Mouse (Mus musculus): ENCODE measurements around the gene Pitx3. TPM values are rescaled to one million over a fixed set of nuclear protein-coding genes. Genes with fewer than 3 reads are reported as not detected.
"Not testable (repeated sequence)": the region's sequence is repeated elsewhere in the genome, so short reads cannot be mapped to it uniquely, and the experiment has no call there.

Gene Pitx3
- polyA plus RNA-seq (2012; rRNA removed) = 0.19 TPM in 1 of 2 replicates, not detected in the other

DNA sequence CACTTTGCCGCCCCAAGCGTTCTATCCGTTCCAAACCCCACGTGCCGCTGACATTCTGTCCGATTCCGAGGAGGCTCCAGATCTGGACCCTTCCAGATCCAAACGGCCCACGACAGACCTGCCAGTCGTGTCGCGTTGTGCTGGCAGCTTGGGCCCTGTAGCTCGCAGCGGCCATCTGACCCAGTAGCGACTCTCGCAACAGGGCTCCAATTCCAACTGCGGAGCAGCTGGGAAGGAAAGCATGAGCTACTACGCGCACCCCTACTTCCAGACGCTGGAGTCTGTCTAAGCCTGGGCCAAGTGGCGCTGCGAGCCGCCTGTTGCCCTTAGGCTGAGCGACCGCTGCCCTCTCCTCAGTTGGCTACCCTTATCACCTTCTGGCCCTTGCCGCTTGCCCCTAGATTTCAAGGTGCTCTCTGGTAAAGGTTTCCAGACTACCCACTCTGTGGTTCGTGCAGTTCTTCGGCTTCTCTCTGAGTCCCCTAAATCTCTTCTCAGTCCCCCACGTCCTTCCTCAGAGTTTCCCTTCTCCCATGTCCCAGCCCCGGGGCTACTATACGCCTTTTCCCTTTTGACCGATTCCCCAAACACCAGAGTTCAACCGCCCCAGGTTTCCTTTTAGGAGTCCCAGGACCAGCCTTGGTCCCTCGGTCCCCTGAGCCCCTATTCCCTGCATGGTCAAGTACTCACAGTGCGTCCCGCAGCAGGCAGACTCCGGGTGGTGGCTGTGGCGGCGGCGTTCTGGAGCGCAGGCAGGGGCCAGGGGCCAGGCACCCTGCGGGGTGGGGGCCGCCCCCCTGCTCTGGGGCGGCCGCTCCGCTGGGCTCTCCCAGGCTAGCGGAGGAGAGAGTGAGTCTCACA lies at the start of gene Pitx3:
Pitx3 (minus strand) TSS at position 816 of the 861 bp plus-strand sequence.
- no peak for DNase-seq (ENCODE audit: low read depth)

DNA sequence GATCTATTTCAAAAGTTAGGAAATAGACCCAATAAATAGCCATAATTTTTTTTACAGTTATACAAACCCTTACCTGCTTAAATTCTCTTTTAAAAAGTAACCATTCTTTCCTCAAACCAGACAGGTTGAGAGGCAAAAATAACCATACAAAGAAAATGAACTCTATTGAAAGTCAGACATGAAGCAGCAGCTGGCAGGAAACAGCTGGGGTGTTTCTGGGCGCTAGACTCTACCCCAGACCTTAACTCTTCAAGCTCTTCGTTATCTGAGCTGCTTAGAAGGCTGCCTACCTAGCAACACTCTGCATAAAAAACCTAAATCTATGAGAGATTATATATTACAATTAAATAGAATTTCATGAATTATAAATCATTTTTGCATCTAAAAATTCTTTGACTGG lies 39.1 kb upstream of the Pitx3 start:
- no peak for DNase-seq (ENCODE audit: low read depth)

DNA sequence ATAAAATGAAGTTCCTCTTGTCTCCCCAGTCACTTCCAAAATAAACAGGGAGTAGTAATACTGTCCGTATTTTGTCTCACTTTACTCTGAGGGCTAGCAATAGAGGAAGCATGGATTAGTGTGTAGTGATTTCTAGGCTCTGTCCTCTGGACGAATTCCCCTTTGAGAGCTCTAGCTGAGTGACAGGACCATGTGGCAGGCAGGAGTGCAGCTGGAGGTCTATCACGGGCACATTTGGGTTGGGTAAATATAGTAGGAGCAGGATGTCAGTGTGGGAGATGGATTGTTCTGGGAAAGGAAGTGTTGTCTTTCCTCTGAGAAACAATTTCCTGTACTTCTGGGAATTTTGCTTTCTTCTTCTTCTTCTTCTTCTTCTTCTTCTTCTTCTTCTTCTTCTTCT lies 38.5 kb upstream of the Pitx3 start:
- DNase-seq (ENCODE audit: low read depth) = no peak

DNA sequence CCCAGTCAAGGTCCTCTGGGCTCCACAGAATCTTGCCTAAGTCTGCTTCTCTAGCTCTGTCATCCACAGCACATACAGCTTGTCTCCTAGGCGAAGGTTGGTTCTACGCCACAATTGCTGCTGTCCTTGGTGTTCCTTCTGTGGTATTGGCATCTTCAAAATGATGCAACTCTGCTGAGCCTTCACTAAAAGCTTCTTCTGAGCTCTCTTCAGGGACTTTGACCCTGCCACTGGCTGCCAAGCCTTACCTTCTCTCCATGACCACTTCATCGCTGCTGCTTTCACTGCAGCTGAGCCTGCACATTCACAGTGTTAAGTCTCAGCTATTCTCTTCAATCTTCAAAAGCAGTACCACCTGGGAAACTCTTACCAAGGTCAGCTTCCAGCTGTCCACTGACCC lies 34.1 kb upstream of the Pitx3 start:
- DNase-seq (ENCODE audit: low read depth) = no peak

DNA sequence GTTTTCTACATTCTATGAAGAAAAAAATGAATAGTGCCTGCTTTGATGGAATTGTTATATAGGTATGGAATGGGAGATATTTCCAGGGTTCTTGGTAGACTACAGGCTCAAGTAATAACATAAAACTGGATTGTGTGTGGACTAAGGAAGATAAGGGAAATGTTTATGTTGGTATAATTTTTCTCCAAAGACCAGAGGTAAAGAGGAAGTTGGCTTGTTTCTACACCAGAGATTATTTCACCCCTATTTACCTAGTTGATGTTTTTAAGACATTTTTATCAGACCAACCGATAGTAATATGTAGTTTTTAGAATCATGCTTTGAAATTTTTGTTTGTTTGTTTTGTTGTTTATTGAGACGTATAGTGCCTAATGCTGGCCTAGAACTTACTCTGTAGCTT lies 32.1 kb upstream of the Pitx3 start:
- no peak for DNase-seq (ENCODE audit: low read depth)

DNA sequence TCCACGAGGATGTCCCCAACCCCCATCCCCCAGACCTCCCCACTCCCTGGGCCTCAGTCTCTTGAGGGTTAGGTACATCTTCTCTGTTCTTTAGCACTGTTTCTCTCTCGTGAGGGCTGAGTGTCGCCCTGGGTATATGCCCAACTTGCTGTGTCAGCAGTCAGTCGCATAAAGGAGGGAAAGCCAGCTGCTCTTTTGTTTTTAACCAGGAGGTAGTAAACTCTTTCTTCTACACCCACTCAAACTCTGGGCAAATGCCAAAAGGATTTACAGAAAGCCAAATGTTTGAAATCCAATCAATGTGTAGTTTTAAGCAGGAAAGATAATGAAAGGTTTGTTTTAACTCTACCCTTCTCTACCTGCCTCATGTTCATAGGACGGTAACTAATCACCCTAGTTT lies 28.9 kb upstream of the Pitx3 start:
- DNase-seq (ENCODE audit: low read depth) = no peak

DNA sequence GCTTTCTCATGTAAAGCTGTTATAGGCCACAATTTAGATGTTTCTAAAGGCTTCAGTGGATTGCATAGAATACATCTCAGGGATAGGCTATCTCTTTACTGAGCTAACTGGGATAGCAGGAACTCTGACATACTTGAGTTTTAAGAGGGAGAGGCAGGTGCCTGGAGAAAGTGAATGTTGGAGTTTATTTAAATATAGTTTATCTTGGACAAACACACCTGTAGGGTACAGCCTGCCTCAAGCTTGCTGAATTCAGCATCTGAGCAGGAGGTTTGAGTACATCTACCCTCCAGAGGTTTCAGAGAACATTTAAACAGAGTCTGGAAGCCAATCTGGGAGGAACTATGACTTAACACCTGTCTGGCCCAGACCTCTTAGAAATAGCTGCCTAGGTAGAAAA lies 27.0 kb upstream of the Pitx3 start:
- DNase-seq (ENCODE audit: low read depth) = no peak

DNA sequence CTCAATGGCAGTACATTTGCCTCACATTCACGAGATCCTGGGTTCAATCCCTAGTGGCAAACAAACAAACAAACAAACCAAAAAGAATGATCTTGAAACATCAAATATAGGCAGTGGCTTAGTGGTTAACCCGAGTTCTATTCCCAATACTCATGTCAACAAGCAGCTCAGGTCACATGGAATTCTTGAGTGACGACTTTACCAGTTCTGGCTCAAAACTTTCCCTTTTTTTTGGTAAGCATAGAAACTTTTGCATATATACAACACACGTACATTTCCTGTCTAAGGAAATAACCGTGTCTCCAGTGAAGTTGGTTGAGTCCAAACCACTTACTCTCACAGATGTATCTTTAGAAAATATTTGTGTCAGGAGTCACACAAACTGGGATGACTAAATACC lies 24.4 kb upstream of the Pitx3 start:
- DNase-seq (ENCODE audit: low read depth) = no peak

DNA sequence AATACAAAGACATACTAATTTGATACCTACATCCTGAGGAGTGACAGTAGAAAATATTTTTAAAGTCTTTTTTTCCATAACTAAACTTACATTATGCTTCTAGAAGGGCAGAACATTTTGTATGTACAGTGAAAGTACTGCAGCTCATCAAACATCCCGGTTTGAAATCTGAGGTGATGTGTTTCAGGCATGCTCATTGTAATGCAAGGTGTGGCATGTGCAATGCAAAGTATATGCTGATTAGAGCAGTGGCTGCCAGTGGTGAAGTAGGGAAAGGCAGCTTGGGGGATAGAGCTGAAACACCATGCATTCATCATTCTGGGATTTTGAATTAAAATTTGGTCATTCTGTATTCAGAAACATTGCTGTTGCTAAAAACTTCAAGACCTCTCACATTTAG lies 21.8 kb upstream of the Pitx3 start:
- DNase-seq (ENCODE audit: low read depth) = no peak

DNA sequence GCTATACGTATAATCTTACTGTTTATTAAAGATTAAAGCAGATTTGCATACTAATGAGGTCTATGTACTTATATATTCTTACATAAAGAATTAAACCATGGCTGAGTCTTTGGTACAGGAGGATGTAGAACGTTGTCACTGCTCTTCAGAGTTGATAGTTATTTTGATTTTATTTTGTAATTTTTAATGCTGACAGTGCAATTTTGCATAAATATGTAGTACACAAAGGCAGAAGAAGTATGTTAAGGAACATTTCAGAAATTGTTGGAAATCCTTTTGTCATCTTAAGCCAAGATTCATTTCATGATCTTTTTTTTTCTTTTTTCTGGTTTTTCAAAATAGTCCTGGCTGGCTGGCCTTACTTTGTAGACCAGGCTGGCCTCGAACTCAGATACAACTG lies 21.3 kb upstream of the Pitx3 start:
- no peak for DNase-seq (ENCODE audit: low read depth)

DNA sequence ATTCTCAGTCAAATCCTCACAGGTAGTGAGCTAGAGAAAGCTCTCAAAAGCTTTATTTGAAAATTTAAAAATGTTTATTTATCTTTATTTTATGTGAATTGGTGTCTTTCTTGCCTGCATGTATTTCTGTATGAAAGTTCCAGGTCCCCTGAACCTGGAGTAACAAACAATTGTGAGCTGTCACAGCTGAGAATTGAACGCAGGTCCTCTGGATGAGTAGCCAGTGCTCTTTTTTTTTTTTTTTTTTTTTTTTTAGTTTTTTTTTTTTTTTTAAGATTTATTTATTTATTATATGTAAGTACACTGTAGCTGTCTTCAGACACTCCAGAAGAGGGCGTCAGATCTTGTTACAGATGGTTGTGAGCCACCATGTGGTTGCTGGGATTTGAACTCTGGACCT lies 19.0 kb upstream of the Pitx3 start:
- not testable (repeated sequence) for DNase-seq (ENCODE audit: low read depth)

DNA sequence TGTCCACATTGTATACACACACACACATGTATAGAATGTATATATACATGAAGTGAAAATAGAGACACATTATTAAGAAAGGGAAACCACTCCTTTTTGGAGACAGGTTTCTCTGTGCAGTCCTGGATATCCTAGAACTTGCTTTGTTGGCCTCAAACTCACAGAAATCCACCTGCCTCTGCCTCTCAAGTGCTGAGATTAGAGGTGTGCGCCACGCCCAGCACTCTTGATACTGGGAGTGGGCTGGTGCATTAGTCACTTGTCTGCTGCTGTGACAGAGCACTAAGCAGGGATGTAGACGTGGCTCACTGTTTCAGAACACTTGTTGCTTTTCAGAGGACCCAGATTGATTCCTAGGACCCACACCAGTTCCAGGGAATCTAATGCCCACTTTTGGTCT lies 17.8 kb upstream of the Pitx3 start:
- DNase-seq (ENCODE audit: low read depth) = no peak

DNA sequence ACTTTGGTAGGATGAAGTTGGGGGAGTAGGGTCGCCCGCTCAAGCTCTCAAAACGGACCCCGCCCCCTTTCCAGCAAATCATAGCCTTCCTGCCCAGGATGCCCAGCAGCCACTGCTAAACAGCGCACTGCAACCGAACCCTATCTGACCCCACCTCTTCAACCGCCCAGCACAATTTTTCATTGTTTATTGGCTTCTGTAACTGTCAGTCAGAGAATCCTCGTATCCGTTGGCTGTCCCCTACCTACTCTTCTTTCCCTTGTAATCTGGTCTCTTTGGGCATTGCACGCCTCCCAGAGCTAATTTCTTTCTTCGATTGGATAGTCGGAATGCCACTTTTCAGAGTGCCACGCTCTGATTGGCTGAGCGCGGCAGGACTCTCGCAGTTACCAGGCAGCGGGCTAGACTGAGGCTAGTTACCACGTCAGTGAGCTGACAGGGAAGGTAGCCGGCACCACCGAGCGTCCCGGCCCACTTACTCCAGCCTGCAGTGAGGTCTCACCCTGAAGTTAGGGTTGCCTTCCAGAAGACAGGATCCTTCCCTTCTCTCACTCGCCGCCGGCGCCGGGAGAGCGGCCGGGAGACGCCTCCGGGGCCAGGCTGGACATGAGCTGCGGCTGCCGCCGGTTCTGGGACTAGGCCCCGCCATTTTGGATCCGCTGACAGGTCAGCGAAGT lies 4.1 kb upstream of the Pitx3 start, which contains the start of gene Gbf1:
Gbf1 (plus strand) TSS at position 383 of the 677 bp plus-strand sequence.
- peak; percentile 99 for DNase-seq (ENCODE audit: low read depth)

DNA sequence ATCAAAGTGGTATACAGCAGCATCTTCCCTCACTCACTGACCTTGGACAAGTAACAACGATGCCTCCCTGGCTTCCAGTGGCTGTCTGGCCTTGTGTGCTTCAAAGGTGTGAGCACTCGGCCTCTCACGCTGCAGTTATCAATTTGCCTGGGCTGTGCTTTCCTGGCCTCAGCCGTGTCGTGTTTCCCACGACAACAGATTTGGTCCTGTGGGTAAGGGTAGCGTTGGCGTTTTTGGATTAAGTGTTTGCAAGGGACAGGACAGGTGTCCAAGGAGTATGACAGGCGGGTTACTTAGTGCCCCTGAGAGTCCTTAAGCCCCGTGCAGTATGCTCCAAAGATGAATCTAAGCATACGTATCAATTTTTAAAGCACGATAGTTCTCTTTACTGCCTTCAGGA lies 965 bp upstream of the Pitx3 start:
- DNase-seq (ENCODE audit: low read depth) = no peak

DNA sequence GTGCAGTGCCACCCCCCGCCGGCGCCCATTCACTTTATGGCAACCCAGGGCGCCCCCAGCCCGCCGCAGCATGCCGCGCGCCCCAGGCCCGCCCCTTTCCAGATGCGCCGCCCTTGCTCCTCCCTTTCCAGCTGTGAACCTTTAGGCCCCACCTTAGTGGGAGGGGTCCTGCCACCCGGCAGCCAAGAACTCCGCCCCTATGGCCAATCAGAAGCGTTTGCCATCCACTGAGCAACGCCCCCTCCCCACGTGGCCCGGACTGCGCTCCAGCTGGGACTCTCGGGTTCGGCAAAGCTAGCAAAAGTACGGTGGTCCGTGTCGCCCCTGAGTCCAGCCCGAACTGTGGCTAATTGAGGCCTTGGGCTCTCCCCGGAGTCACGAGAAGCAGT lies 240 bp upstream of the Pitx3 start:
- no peak for DNase-seq (ENCODE audit: low read depth)

DNA sequence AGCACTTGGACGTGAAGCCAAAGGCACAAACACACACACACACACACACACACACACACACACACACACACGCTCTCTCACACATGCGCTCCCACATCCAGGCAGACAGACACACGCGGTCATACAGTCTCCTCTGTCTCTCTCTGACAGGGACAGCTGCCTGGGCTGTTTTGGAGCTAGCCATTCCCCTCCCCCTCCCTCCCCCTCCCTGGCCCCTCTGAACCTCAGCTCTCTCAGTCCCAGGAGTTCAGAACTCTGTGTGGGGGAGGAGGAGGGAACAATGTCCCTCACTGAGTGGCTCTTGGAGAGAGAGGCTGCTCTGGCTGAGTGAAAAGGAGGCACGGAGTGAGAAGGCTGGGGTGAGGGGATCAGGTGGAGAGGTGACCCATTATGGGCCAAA lies 7.0 kb downstream of the Pitx3 start:
- DNase-seq (ENCODE audit: low read depth) = no peak

DNA sequence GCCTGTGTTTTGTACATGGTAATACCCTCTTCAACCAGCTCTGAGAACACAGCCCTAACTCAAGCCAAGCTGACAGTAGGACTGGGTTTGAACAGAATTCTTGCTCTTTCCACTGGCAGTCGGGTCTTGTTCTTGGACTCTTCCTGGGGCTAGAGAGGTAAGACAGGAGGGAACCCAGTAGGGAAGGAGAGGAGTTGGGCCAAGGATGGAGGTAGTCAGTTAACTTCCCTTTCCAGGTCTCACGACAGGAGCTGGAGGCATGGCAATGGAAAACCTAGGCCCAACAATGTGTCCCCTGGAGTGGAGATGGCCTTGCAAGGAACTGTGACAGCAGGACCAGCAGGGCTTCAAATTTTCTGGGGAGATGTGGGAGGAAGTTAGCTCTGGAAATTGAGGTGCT lies 7.8 kb downstream of the Pitx3 start:
- DNase-seq (ENCODE audit: low read depth) = no peak

DNA sequence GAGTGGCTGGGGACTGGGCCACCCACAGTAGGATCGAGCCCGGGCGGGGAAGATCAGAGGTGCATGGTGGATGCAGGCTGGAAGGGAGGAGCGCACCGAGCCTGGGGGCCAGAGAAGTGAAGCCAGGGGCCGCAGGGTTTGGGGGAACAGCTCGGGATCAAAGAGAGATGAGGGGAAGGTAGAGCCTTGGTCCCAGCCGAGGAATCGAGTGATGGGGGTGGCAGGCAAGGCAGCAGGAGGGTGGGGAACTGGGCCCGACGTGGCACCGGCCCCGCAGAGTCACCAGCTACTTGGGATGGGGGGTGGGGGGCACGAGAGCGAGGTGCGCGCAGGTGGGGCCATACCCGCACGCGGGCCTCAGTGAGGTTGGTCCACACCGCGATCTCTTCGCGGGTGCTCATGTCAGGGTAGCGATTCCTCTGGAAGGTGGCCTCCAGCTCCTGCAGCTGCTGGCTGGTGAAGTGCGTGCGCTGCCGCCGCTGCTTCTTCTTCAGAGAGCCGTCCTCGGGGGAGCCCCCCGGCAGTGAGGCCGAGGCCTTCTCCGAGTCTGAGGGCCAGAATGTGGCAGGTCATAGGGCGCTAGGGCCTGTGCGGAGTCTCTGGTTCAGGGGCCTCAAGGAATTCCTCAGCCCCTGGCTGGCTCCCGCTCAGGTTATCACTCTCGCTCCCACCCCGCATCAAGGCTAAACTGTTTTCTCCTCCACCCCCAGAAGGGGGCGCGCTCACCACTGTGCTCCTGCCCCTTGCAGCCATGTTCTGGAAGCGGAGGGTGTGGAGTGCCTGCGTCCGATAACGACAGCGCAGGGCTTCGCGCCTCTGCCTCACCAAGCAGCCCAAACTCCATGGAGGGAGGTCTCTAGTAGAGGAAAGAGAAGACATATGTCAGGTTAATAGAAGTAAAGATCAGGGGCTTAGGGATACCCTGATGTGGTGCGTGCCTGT lies 11.2 kb downstream of the Pitx3 start:
- no peak for DNase-seq (ENCODE audit: low read depth)

DNA sequence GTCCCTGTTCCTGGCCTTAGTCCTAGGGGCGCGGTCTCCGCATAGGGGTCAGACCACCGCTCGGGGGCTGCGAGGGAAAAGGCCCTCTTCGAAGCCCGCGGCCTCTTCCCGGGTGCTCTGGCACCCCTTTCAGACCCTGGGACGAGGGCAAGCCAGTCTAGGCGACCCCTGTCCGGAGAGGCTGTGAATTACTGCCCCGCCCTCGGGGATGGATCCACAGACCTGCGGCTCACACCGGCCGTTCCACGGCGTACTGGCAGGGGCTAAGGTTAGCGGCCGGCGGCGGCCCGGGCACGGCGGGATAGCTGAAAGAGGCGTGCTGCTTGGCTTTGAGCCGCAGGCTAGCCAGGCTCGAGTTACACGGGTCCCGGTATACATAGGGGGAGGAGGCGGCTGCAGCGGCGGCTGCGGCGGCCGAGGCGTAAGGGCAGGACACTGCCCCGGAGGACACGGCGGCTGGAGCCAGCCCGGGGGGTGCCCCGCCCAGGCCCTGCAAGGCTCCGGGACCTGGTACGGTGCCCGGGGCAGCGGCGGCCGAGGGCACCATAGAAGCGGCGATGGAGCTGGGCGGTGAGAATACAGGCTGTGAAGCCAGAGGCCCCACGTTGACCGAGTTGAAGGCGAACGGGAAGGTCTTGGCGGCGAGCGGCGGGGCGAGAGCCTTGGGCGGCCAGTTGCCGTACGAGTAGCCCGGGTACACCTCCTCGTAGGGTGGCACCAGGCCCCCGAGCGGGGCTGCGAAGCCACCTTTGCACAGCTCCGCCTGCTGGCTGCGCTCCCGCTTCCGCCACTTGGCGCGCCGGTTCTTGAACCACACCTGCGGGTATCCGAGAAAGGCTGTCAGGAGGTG lies 12.1 kb downstream of the Pitx3 start:
- DNase-seq (ENCODE audit: low read depth) = no peak

DNA sequence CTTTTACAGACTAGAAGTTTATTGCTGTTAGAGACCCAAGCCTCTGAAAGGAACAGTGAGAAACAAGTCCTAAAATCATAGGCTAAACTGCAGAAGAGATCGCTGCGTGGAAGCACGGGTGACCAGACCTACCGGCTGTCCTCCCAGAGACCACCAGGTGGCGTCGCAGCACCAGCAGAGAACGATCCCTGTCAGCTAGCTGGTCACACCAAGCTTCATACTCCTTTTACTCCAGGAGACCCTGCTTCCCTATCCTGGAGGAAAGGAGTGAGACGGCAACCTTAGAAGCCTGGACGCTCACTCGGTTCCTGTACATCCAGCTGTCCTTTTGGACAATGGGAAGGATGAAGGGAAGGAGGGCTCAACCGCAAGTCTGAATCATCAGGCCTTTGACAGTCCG lies 12.8 kb downstream of the Pitx3 start:
- DNase-seq (ENCODE audit: low read depth) = no peak

DNA sequence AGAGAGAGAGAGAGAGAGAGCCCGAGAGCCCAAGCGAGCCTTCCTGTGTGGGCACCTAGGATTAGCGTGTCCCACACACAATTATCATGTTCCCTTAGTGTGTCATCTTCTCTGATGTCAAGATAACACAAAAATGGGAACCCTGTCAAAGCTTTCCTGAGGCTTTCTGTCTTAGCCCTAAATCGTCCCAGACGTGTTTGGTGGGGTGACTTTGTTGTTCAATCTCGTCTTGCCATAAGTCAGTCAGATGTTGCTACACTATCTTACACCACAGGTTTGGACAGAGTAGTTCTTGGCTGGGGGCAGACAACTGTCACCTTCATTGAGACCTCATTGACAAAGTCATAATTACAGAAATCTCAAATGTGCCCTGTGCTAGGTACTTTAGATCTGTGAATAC lies 15.5 kb downstream of the Pitx3 start:
- peak; percentile 81 for DNase-seq (ENCODE audit: low read depth)
